Mouse (Mus musculus): ENCODE measurements around the gene Gpc4. TPM values are rescaled to one million over a fixed set of nuclear protein-coding genes. Genes with fewer than 3 reads are reported as not detected.

Gene Gpc4
- polyA plus RNA-seq, 1 experiment from 2014 or later = 19.7 TPM

DNA sequence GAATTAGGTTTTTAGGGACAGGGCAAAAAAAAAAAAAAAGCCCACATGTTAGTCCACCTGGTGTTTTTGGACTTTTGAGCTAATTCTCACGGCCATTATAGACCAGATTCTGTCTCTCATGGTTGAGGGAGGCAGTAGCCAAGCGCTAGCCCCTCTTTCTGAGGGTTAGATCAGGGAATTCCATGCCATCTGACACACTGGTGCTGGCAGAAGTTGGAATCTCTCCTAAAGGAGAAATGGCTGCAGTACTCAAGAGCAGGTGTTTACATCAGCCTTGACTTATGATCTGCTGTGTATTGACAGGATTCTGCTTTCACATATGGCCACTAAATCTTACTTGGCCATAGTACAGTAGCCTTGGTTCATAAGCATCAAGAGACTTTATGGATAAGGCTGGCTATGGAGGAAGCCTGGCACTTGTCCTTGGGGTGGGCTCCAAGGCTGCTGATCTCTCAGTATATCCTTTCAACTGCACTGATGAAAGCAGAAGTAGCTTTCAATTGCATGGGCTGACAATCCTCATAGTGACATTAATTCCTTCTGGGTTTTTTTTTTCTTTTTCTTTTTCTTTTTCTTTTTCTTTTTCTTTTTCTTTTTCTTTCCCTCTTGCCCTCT, 26.5 kb downstream of the Gpc4 start:
- TF ChIP-seq EP300 (IDR thresholded peaks at IDR 0.05; ENCODE audit: low read depth) (no peak), CTCF (IDR thresholded peaks at IDR 0.05; ENCODE audit: low read depth) (no peak)
- H3K9ac ChIP-seq (replicated peaks) = no peak overlapping the region
- H3K36me3 ChIP-seq (replicated peaks; ENCODE audit: insufficient read depth, low read length) = no peaks in the 10 kb centered on the region
- H3K9me3 ChIP-seq (ENCODE audit: low read length) = no peaks in the 10 kb centered on the region
- no peak for DNase-seq
- H3K27me3 ChIP-seq (ENCODE audit: insufficient read depth, low read length) = no peaks in the 10 kb centered on the region
- no peaks in the 10 kb centered on the region for H3K4me1 ChIP-seq (ENCODE audit: insufficient read depth)
- no peak overlapping the region for H3K4me2 ChIP-seq (ENCODE audit: low read depth, low read length)
- no peak overlapping the region for H3K27ac ChIP-seq (ENCODE audit: low read depth)
- H3K4me3 ChIP-seq (ENCODE audit: low read depth, low read length) = no peak overlapping the region
- no peak for ATAC-seq
- whole genome bisulfite sequencing (ENCODE audit: insufficient replicate concordance) = 62% methylated on average over 2 of the region's 2 CpGs

DNA sequence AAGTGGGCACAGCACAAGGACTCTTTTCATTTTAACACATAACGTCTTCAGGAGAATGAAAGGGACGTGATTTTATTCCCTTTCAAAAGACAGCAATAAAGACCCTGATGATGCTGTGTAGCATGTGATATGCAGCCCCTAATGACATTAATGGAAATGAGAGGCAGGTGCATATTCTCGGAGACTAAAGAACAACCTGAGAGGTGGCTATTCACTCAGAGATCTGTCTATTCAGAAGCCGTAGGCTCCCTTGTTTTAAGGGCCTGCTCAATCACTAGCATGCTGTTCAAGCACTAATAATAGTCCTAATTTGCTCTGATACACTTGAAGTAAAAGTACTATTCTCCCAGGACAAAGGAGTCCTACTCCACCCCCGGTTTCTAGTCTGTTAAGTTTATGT, 27.0 kb downstream of the Gpc4 start:
- no peaks in the 10 kb centered on the region for H3K36me3 ChIP-seq (replicated peaks; ENCODE audit: insufficient read depth, low read length)
- H3K4me2 ChIP-seq (ENCODE audit: low read depth, low read length) = no peak overlapping the region
- no peak overlapping the region for H3K9ac ChIP-seq (replicated peaks)
- no peak overlapping the region for H3K27ac ChIP-seq (ENCODE audit: low read depth)
- no peak for TF ChIP-seq EP300 (IDR thresholded peaks at IDR 0.05; ENCODE audit: low read depth)
- no peak for TF ChIP-seq CTCF (IDR thresholded peaks at IDR 0.05; ENCODE audit: low read depth)
- no peaks in the 10 kb centered on the region for H3K27me3 ChIP-seq (ENCODE audit: insufficient read depth, low read length)
- DNase-seq (no peak), ATAC-seq (no peak)
- H3K4me1 ChIP-seq (ENCODE audit: insufficient read depth) = no peaks in the 10 kb centered on the region
- no peaks in the 10 kb centered on the region for H3K9me3 ChIP-seq (ENCODE audit: low read length)
- 77% methylated on average over 5 of the region's 5 CpGs for WGBS (ENCODE audit: insufficient replicate concordance)
- H3K4me3 ChIP-seq (ENCODE audit: low read depth, low read length) = no peak overlapping the region

DNA sequence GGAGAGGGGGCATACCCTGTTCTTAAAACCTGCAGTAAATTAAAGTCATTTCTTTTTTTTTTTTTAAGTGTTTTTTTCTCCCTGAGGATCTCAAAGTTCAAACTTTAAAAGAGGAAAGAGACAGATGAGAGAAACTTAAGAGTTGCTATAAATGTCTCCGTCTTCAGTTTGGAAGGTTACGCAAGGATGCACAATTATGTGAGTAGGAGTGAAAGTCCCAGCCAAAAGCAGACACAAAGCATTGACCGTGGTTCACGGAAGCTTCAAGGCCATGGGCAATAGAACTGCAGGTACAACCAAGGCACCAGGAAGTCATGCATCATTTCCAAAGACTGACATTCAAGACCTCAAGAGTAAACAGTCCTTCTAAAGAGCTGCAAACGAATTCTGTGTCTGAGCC, 28.5 kb downstream of the Gpc4 start:
- no peak for DNase-seq
- no peak for TF ChIP-seq CTCF (IDR thresholded peaks at IDR 0.05; ENCODE audit: low read depth)
- no peak for TF ChIP-seq EP300 (IDR thresholded peaks at IDR 0.05; ENCODE audit: low read depth)

DNA sequence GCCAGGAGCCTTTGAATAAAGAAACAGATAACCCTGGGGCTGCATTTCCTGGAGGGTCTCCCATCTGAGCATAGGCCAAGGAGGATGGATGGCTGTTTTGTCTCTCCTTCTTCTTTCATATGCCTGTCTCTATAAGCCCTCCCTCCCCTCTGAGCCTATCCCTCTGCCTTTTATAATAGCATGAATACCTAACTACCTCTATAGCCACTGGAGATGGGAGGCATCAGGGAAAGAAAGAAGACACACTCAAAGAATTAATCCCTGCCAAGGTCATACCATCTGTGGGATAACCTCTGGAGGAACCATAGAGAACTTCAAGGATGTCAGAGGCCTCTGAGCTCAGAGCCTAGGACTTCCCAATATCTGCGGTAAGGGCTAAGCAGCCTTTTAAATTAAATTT, 35.4 kb downstream of the Gpc4 start:
- no peaks in the 10 kb centered on the region for H3K27me3 ChIP-seq (ENCODE audit: insufficient read depth, low read length)
- DNase-seq (no peak), ATAC-seq (no peak)
- H3K4me2 ChIP-seq (ENCODE audit: low read depth, low read length) = no peak overlapping the region
- TF ChIP-seq CTCF (IDR thresholded peaks at IDR 0.05; ENCODE audit: low read depth) (no peak), EP300 (IDR thresholded peaks at IDR 0.05; ENCODE audit: low read depth) (no peak)
- H3K4me1 ChIP-seq (ENCODE audit: insufficient read depth) = no peaks in the 10 kb centered on the region
- no peak overlapping the region for H3K9ac ChIP-seq (replicated peaks)
- no peaks in the 10 kb centered on the region for H3K36me3 ChIP-seq (replicated peaks; ENCODE audit: insufficient read depth, low read length)
- H3K27ac ChIP-seq (ENCODE audit: low read depth) = no peak overlapping the region
- WGBS (ENCODE audit: insufficient replicate concordance) = 94% methylated on average over 1 of the region's 1 CpGs
- no peaks in the 10 kb centered on the region for H3K9me3 ChIP-seq (ENCODE audit: low read length)
- H3K4me3 ChIP-seq (ENCODE audit: low read depth, low read length) = no peak overlapping the region

More for the DNA sequence above, 28.5 kb downstream of the Gpc4 start:
- Histone ChIP-seq H3K4me2 (ENCODE audit: low read depth, low read length) (no peak overlapping the region), H3K36me3 (replicated peaks; ENCODE audit: insufficient read depth, low read length) (no peaks in the 10 kb centered on the region), H3K27ac (ENCODE audit: low read depth) (no peak overlapping the region), H3K4me1 (ENCODE audit: insufficient read depth) (no peaks in the 10 kb centered on the region), H3K27me3 (ENCODE audit: insufficient read depth, low read length) (no peaks in the 10 kb centered on the region), H3K9ac (replicated peaks) (no peak overlapping the region), H3K4me3 (ENCODE audit: low read depth, low read length) (no peak overlapping the region), H3K9me3 (ENCODE audit: low read length) (no peaks in the 10 kb centered on the region)
- 75% methylated on average over 5 of the region's 5 CpGs for WGBS (ENCODE audit: insufficient replicate concordance)
- no peak for ATAC-seq

DNA sequence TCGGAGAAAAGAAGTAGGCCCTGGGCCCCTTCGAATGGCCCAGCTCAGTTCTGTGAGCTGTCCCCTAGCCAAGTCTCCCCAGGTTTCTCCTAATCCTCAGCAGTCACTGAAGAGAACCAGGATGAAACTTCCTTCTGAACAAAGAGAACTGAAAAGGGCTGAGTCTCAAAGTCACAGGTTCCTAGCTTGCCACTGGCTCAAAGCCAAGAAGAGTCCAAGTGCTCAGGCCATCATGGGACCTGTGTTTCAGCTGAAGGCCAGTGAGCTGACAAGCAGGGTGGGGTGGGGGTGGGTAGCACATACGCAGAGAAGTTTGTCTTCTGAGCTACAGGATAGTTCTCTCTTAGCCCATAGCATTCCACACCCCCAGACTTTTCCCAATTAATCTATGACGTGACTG, 36.3 kb downstream of the Gpc4 start:
- ATAC-seq (no peak), DNase-seq (no peak)
- 69% methylated on average over 4 of the region's 4 CpGs for WGBS (ENCODE audit: insufficient replicate concordance)
- Histone ChIP-seq H3K4me2 (ENCODE audit: low read depth, low read length) (no peak overlapping the region), H3K4me1 (ENCODE audit: insufficient read depth) (no peaks in the 10 kb centered on the region), H3K36me3 (replicated peaks; ENCODE audit: insufficient read depth, low read length) (no peaks in the 10 kb centered on the region), H3K4me3 (ENCODE audit: low read depth, low read length) (no peak overlapping the region), H3K27me3 (ENCODE audit: insufficient read depth, low read length) (no peaks in the 10 kb centered on the region), H3K9ac (replicated peaks) (no peak overlapping the region), H3K27ac (ENCODE audit: low read depth) (no peak overlapping the region), H3K9me3 (ENCODE audit: low read length) (no peaks in the 10 kb centered on the region)
- no peak for TF ChIP-seq EP300 (IDR thresholded peaks at IDR 0.05; ENCODE audit: low read depth)
- no peak for TF ChIP-seq CTCF (IDR thresholded peaks at IDR 0.05; ENCODE audit: low read depth)

DNA sequence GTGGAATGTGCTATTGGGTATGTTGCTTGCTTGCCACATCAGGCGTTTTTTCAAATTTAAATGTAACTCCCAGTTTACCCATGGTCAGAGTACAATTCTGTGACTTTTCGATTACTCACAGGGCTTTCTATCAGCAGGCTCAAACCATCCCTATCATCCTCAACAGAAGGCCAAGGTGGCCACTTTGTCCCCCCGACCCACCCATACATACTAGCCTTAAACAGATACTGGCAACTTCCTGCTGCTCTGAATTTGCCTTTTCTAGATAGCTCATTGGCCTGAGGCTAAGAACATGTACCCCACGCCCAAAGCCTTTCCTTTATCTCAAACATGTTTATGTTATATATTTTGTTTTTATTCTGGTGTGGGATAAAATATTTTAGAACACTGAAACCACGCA, 51.4 kb downstream of the Gpc4 start:
- no peak overlapping the region for H3K27ac ChIP-seq (ENCODE audit: low read depth)
- H3K4me2 ChIP-seq (ENCODE audit: low read depth, low read length) = no peak overlapping the region
- H3K4me1 ChIP-seq (ENCODE audit: insufficient read depth) = no peaks in the 10 kb centered on the region
- H3K27me3 ChIP-seq (ENCODE audit: insufficient read depth, low read length) = 0 out of 2 replicates have a peak, but pooled peaks cover 2% of the 10 kb centered on the region
- no peaks in the 10 kb centered on the region for H3K36me3 ChIP-seq (replicated peaks; ENCODE audit: insufficient read depth, low read length)
- no peaks in the 10 kb centered on the region for H3K9me3 ChIP-seq (ENCODE audit: low read length)
- WGBS (ENCODE audit: insufficient replicate concordance) = 71% methylated on average over 5 of the region's 5 CpGs
- TF ChIP-seq CTCF (IDR thresholded peaks at IDR 0.05; ENCODE audit: low read depth) (no peak), EP300 (IDR thresholded peaks at IDR 0.05; ENCODE audit: low read depth) (peak; percentile 83)
- H3K4me3 ChIP-seq (ENCODE audit: low read depth, low read length) = no peak overlapping the region
- no peak overlapping the region for H3K9ac ChIP-seq (replicated peaks)
- ATAC-seq (peak; percentile 50), DNase-seq (no peak)

DNA sequence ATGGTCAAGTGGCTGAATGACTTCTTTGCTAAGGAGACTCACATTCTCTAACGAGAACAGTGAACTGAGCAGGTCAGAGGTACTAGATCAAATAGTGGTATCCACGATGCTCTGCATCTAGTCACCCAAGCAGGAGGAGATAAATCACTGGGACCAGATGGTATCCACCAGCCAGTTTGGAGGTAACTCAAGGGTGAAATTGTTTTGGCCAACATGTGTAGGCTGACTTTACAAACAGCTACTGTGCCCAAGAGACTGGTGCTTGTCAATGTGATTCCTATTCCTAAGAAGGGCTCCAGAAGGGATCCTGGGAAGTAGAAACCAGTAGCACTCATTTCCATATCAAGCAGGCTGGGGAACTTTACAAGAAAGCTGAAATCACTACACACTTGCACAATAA, 55.4 kb downstream of the Gpc4 start:
- no peak for TF ChIP-seq EP300 (IDR thresholded peaks at IDR 0.05; ENCODE audit: low read depth)
- no peak for TF ChIP-seq CTCF (IDR thresholded peaks at IDR 0.05; ENCODE audit: low read depth)
- H3K4me3 ChIP-seq (ENCODE audit: low read depth, low read length) = no peak overlapping the region
- no peaks in the 10 kb centered on the region for H3K27me3 ChIP-seq (ENCODE audit: insufficient read depth, low read length)
- H3K27ac ChIP-seq (ENCODE audit: low read depth) = no peak overlapping the region
- no peak overlapping the region for H3K4me2 ChIP-seq (ENCODE audit: low read depth, low read length)
- H3K9ac ChIP-seq (replicated peaks) = no peak overlapping the region
- ATAC-seq = no peak
- H3K9me3 ChIP-seq (ENCODE audit: low read length) = no peaks in the 10 kb centered on the region
- DNase-seq = no peak
- H3K4me1 ChIP-seq (ENCODE audit: insufficient read depth) = no peaks in the 10 kb centered on the region
- WGBS (ENCODE audit: insufficient replicate concordance) = 29% methylated on average over 2 of the region's 2 CpGs
- H3K36me3 ChIP-seq (replicated peaks; ENCODE audit: insufficient read depth, low read length) = no peaks in the 10 kb centered on the region

All from liver, postnatal 0 days (tissue).